9 mouse cellular contexts compared by ENCODE assay signal in the genomic region with DNA sequence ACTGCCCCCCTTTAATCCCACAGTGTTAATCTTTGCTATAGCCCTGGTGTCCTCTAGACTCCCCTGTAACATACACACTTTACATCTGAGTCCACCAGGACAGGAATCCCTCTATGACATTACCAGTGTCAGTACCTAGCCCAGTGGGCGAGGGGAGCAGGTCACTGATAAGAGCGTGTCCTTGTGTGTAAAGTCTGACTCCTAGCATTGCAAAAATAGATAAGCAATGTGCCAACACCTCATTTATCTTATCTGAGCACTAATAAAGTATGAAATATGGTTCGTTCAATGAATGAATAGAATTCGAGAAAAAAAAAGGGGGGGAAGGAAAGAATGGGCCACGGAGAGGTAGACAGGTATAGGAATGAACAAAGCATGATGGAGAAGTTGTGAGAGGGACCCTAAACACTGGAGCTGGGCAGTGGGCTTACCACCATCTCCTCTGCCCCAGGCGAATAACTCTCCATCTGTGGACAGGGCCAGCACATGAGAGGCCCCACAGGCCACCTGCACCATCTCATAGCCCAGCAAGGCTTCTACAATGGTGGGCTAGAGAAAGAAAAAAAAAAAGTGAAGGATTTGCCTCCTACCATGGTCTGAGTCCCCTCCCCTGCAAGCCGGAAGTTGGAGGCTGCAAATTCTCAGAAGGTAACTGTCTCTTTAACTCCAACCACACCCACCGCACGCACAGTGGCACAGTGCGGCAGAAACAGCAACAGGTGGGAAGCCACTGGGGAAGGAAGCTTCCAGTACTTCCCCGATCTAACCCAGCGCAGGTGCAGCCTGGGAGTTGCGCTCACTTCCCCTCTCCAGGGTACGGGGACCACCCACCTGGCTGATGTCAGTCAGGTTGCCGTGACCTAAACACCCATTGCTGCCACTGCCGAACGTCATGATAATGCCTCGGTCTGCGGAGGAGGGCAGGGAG. TPM values are rescaled to one million over a fixed set of nuclear protein-coding genes. Genes with fewer than 3 reads are reported as not detected.
A peak's percentile ranks its signal among the peaks of the same experiment; 100 is the strongest.
DNase-seq lines count a peak whose midpoint lies in the region; ATAC-seq lines count a peak whose summit lies in the region.
"Had no signal": no experiment of that assay in that cellular context is flagged by ENCODE, and none has a peak within 500 bp of the region (broad histone marks: within the 10 kb centered on the region; RNA-seq: fewer than 3 reads in every experiment).

No protein-coding gene starts in this region.

- no peak for DNase-seq in kidney, adult 9 months
- DNase-seq in lung, postnatal 4 days: peak; percentile 27 to 28
- peak; percentile 87 for DNase-seq in thymus, postnatal 14 days
- DNase-seq in frontal cortex, adult 2 months (ENCODE audit: extremely low spot score in 1 of 2, low spot score in 1 of 2): no peak
- DNase-seq in adrenal gland, postnatal 14 days: no peak
- DNase-seq in gastrocnemius, postnatal 4 days (ENCODE audit: low spot score in 2 of 2): no peak
- DNase-seq: midbrain, embryonic 14.5 days had no signal

- no peak for ATAC-seq in kidney, embryonic 15.5 days (replicated peaks; ENCODE audit: low FRiP score)
- ATAC-seq in erythroid progenitor cell, adult 5-6 weeks (replicated peaks; ENCODE audit: low FRiP score, poor library complexity, severe bottlenecking): peak; percentile 60

- H3K4me1 ChIP-seq in kidney, embryonic 15.5 days: peaks cover 29% of the 10 kb centered on the region

- no peaks in the 10 kb centered on the region for H3K9me3 ChIP-seq in kidney, embryonic 15.5 days (replicated peaks)

- no peak overlapping the region for H3K4me3 ChIP-seq in kidney, embryonic 15.5 days (replicated peaks)

- no peak overlapping the region for H3K27ac ChIP-seq in kidney, embryonic 15.5 days

- H3K36me3 ChIP-seq in kidney, embryonic 15.5 days: peaks cover 24% of the 10 kb centered on the region; the same call in 1 of the 2 replicates

- peak overlapping the region; percentile 34; the same call in 1 of the 2 replicates for H3K4me2 ChIP-seq in kidney, embryonic 15.5 days

- 58% methylated on average over 19 of the region's 19 CpGs for WGBS in kidney, embryonic 15.5 days

- H3K9ac ChIP-seq in kidney, embryonic 15.5 days: no peak overlapping the region

- H3K27me3 ChIP-seq in kidney, embryonic 15.5 days: no peaks in the 10 kb centered on the region

RNA-seq across cellular contexts. Expression of a gene that starts 3.4 kb away (rescaled TPM):
- polyA plus RNA-seq in kidney, embryonic 15.5 days (2015; fragmentation: Nextera tagmentation; extraction: Ambion mirVana): 94.2 and 99.5 TPM in 2 replicates
- total RNA-seq in erythroid progenitor cell, adult 5-6 weeks (2015; ENCODE audit: low replicate concordance): 11.3 and 35.3 TPM in 2 replicates
- total RNA-seq in erythroid progenitor cell, adult 5-6 weeks (2017; ENCODE audit: low replicate concordance): 14.6 and 16.1 TPM in 2 replicates
- 21.3 and 22.0 TPM in 2 replicates for polyA plus RNA-seq in frontal cortex, adult 2 months (2012; rRNA removed)
- total RNA-seq in adrenal gland, postnatal 14 days (2021): 47.2 and 50.7 TPM in 2 replicates
- total RNA-seq in gastrocnemius, postnatal 4 days (2021): 10 to 100 TPM; 36.5 to 41.4 TPM

RNA-seq across cellular contexts. Expression of a gene that starts 7.7 kb away (rescaled TPM):
- polyA plus RNA-seq in kidney, embryonic 15.5 days (2015; fragmentation: Nextera tagmentation; extraction: Ambion mirVana): 21.1 and 25.0 TPM in 2 replicates
- 43.2 and 79.6 TPM in 2 replicates for total RNA-seq in erythroid progenitor cell, adult 5-6 weeks (2015; ENCODE audit: low replicate concordance)
- total RNA-seq in erythroid progenitor cell, adult 5-6 weeks (2017; ENCODE audit: low replicate concordance): 35.9 and 76.8 TPM in 2 replicates
- polyA plus RNA-seq in frontal cortex, adult 2 months (2012; rRNA removed): 5.7 and 7.1 TPM in 2 replicates
- total RNA-seq in adrenal gland, postnatal 14 days (2021): 8.5 and 9.0 TPM in 2 replicates
- total RNA-seq in gastrocnemius, postnatal 4 days (2021): 1 to 10 TPM; 6.6 to 7.5 TPM

RNA-seq across cellular contexts. Expression of a gene that starts 7.7 kb away (rescaled TPM):
- 28.7 and 31.8 TPM in 2 replicates for polyA plus RNA-seq in kidney, embryonic 15.5 days (2015; fragmentation: Nextera tagmentation; extraction: Ambion mirVana)
- total RNA-seq in erythroid progenitor cell, adult 5-6 weeks (2015; ENCODE audit: low replicate concordance): 174 and 194 TPM in 2 replicates
- total RNA-seq in erythroid progenitor cell, adult 5-6 weeks (2017; ENCODE audit: low replicate concordance): 107 and 197 TPM in 2 replicates
- polyA plus RNA-seq in frontal cortex, adult 2 months (2012; rRNA removed): 74.4 and 74.7 TPM in 2 replicates
- 36.4 and 46.4 TPM in 2 replicates for total RNA-seq in adrenal gland, postnatal 14 days (2021)
- 10 to 100 TPM; 12.6 to 16.0 TPM for total RNA-seq in gastrocnemius, postnatal 4 days (2021)

RNA-seq across cellular contexts. Expression of a gene that starts 14.6 kb away (rescaled TPM):
- polyA plus RNA-seq in kidney, embryonic 15.5 days (2015; fragmentation: Nextera tagmentation; extraction: Ambion mirVana): 1,327 and 1,492 TPM in 2 replicates
- 1,034 and 1,190 TPM in 2 replicates for total RNA-seq in erythroid progenitor cell, adult 5-6 weeks (2015; ENCODE audit: low replicate concordance)
- 811 and 1,012 TPM in 2 replicates for total RNA-seq in erythroid progenitor cell, adult 5-6 weeks (2017; ENCODE audit: low replicate concordance)
- polyA plus RNA-seq in frontal cortex, adult 2 months (2012; rRNA removed): 1,050 and 1,099 TPM in 2 replicates
- 1,759 and 1,890 TPM in 2 replicates for total RNA-seq in adrenal gland, postnatal 14 days (2021)
- 1,000 to 10,000 TPM; 1,488 to 1,617 TPM for total RNA-seq in gastrocnemius, postnatal 4 days (2021)

RNA-seq across cellular contexts. Expression of a gene that starts 19.4 kb away (rescaled TPM):
- 113 and 132 TPM in 2 replicates for polyA plus RNA-seq in kidney, embryonic 15.5 days (2015; fragmentation: Nextera tagmentation; extraction: Ambion mirVana)
- total RNA-seq in erythroid progenitor cell, adult 5-6 weeks (2015; ENCODE audit: low replicate concordance): 2.9 TPM in 1 of 2 replicates, not detected in the other
- total RNA-seq in erythroid progenitor cell, adult 5-6 weeks (2017; ENCODE audit: low replicate concordance): 2.6 and 7.1 TPM in 2 replicates
- polyA plus RNA-seq in frontal cortex, adult 2 months (2012; rRNA removed): 62.3 and 68.1 TPM in 2 replicates
- 89.2 and 92.2 TPM in 2 replicates for total RNA-seq in adrenal gland, postnatal 14 days (2021)
- 10 to 100 TPM; 43.9 to 45.7 TPM for total RNA-seq in gastrocnemius, postnatal 4 days (2021)

Comparison
In these comparisons a context has a peak if more than half of its experiments do, and no peak if none do; other contexts are left out.
1. DNase-seq: peak in lung, postnatal 4 days (2 of 2) and thymus, postnatal 14 days (single experiment); none in kidney, adult 9 months (single experiment), frontal cortex, adult 2 months (0 of 2), adrenal gland, postnatal 14 days (single experiment) and gastrocnemius, postnatal 4 days (0 of 2).